Mouse (Mus musculus): ENCODE data around the gene Emc8. TPM values are rescaled to one million over a fixed set of nuclear protein-coding genes. Genes with fewer than 3 reads are reported as not detected.
A peak's percentile ranks its signal among the peaks of the same experiment; 100 is the strongest.

Emc8 gene
- polyA plus RNA-seq, 1 experiment from 2014 or later: 164 TPM

DNA sequence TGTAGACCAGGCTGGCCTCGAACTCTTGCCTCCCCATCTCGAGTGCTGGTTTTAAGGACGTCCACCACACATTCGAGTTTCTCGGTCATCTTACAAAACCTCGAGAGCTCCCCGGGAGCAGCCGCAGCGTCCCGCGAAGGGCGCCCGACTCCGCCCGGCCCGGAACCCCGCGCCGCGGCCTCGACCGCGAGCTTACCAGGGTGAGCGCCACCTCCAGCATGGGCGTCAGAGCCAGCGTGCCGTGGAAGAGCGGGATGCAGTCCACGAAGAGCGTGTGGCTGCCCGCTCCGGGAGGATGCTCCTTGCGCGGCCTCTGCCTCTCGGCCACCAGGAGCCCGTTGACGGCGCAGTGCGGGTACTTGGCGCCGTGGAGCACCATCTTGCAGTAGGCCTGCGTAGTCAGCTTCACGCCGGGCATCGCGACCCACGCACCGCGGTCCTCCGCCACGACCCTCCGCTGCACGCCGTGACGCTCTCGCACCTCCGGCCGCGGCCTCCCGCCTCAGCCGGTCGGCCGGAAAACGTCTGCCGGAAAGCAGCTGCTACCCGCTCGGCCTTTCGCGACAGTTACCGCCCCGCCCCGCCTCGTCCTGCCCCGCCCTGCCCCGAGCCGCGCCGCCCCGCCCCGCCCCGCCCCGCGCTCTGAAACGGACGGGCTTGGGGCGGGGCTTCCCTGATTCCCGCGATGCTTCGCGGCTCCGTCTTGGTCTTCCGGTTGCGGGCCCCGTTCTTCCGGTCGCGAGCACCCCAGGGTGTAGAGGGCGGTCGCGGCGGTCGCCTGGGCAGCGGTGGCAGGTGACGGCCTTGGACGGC, 606 bp downstream of the Emc8 start, which contains the start of the genes Gm27021 and Cox4i1:
Gene Gm27021, minus strand, starts transcription at position 519 of the 813 bp plus-strand sequence.
Gene Cox4i1, plus strand, starts transcription at position 662 of the 813 bp plus-strand sequence.
- Histone ChIP-seq H3K4me1 (peaks cover 66% of the 10 kb centered on the region), H3K27ac (replicated peaks) (peak within 1 kb of the TSS; percentile 91), H3K36me3 (peaks cover 40% of the 10 kb centered on the region), H3K27me3 (replicated peaks) (no peaks in the 10 kb centered on the region), H3K9ac (peak within 1 kb of the TSS; percentile 99), H3K9me3 (no peaks in the 10 kb centered on the region), H3K4me2 (peak within 1 kb of the TSS; percentile 83), H3K4me3 (peak within 1 kb of the TSS; percentile 91)
- under 1% methylated on average over 98 of the region's 105 CpGs for WGBS
- ATAC-seq (ENCODE audit: extremely low read depth, insufficient number of reproducible peaks, low FRiP score, low TSS enrichment): peak; percentile 91

DNA sequence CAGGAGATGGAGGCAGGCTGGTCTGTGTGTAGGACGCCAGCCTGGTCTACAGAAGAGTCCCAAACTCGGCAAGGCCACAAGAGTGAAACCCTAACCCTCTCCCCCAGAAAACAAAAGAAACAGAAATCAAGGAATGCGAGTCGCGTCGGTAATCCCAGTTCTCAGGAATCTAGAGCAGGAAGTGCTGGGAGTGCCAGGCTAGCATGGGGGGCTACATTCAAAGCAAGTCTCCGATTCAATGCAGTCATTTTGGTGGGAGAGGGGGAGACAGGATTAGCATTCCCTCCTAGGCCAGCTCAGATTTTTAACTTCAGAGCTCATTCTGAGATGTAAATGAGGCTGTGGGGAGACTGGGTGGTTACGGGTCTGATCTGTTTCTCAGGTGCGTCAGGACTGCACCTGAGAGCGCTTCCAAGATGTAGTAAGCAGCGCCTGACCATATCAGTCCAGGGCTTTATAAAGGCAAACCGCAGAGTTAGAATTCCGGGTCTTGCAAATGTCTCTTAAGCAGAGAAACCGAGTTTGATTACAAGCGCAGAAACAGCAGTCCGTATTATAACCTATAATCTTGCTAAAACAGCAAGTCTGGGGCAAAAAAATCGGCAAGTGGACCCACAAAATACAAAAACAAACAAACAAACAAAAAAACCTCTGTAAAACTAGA, 1.4 kb downstream of the Emc8 start:
- H3K4me2 ChIP-seq: peak overlapping the region; percentile 71
- peak overlapping the region; percentile 88; the same call in 1 of the 2 replicates for H3K27ac ChIP-seq (replicated peaks)
- ATAC-seq (ENCODE audit: extremely low read depth, insufficient number of reproducible peaks, low FRiP score, low TSS enrichment): no peak
- H3K4me3 ChIP-seq: peak overlapping the region; percentile 91
- WGBS: 4% methylated on average over 17 of the region's 17 CpGs
- H3K4me1 ChIP-seq: peaks cover 63% of the 10 kb centered on the region
- peak overlapping the region; percentile 98 for H3K9ac ChIP-seq
- H3K27me3 ChIP-seq (replicated peaks): no peaks in the 10 kb centered on the region
- H3K9me3 ChIP-seq: no peaks in the 10 kb centered on the region
- H3K36me3 ChIP-seq: peaks cover 31% of the 10 kb centered on the region

DNA sequence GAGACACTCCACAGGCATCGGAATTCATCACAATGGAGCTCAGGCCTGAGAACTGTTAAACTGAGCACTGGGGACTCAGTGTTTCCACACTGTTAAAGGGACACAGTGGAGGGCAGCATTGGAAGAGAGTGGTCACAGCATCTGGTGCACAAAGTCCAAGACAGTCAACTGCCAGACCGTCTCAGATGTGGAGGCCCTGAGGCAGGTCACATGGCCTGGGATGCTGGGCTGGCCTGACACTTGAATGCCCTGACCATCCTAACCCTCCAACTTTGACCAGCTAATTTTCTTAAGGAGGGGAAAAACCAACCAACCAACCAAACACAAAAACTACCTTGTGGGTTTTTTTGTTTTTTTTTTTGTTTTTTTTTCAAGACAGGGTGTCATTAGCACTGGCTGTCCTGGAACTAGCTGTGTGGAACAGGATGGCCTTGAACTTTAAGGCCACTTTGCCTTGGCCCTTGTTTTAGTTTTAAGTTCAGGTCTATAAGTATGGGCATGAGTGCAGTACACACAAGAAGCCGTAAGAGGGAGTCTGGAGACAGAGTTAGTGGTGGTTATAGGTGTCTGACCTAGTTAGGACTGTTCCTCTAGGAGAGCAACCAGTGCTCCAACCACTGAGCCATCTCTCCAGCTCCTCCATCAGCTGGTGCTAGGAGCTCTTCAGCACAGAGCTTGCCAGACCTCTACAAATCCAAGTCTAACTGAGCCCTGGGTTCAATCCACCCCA, 2.5 kb downstream of the Emc8 start:
- 67% methylated on average over 3 of the region's 3 CpGs for WGBS
- Histone ChIP-seq H3K4me3 (peak overlapping the region; percentile 91), H3K9me3 (no peaks in the 10 kb centered on the region), H3K9ac (peak overlapping the region; percentile 98), H3K4me1 (peaks cover 56% of the 10 kb centered on the region), H3K27ac (replicated peaks) (no peak overlapping the region), H3K27me3 (replicated peaks) (no peaks in the 10 kb centered on the region), H3K4me2 (peak overlapping the region; percentile 71), H3K36me3 (peaks cover 21% of the 10 kb centered on the region)
- no peak for ATAC-seq (ENCODE audit: extremely low read depth, insufficient number of reproducible peaks, low FRiP score, low TSS enrichment)

DNA sequence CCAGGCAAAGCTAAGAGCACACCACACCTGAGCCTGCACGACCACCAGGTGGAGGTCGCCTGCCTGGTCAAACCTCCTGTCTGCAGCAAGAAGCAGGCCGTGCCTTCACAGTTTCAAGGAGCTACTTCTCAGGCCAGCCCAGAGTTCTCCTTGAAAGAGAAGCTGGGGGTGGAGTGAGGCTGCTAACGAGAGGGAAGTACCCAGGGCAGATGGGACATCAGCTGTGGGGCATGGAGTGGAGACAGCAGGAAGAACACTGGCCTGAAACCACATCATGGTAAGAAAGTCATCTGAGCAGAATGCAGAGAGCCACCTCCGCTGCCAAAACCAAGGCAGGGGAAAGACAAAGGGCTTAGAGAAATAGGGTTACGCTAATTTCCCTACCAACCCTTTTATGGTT, 3.8 kb downstream of the Emc8 start:
- H3K9me3 ChIP-seq: no peaks in the 10 kb centered on the region
- H3K4me2 ChIP-seq: no peak overlapping the region
- no peak overlapping the region; the same call in 1 of the 2 replicates for H3K9ac ChIP-seq
- 80% methylated on average over 6 of the region's 6 CpGs for WGBS
- H3K4me1 ChIP-seq: peaks cover 42% of the 10 kb centered on the region
- H3K27me3 ChIP-seq (replicated peaks): no peaks in the 10 kb centered on the region
- no peak overlapping the region for H3K4me3 ChIP-seq
- H3K36me3 ChIP-seq: peaks cover 13% of the 10 kb centered on the region; the same call in 1 of the 2 replicates
- H3K27ac ChIP-seq (replicated peaks): no peak overlapping the region
- no peak for ATAC-seq (ENCODE audit: extremely low read depth, insufficient number of reproducible peaks, low FRiP score, low TSS enrichment)

DNA sequence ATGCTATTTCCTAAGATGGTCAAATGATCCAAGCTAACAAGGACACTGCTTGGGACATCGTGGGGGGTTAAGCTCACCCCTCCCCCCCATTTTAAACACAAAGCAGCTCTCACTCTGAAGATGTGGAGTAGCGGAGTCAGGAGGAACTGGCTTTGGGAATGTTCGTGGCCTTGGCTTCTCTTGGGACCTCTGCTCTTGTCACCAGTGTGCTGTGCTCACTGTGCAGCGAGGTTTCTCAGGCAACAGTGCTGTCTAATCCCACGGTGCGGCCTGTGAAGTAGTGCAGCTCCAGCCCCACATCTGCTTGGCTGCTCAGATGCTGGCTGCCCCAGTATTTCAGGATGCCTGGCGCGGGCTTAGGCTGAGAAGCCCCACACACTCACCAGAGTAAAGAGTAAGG, 11.0 kb downstream of the Emc8 start:
- no peak overlapping the region for H3K27ac ChIP-seq (replicated peaks)
- H3K4me1 ChIP-seq: no peaks in the 10 kb centered on the region
- WGBS: 89% methylated on average over 8 of the region's 8 CpGs
- peaks cover 72% of the 10 kb centered on the region for H3K36me3 ChIP-seq
- H3K27me3 ChIP-seq (replicated peaks): no peaks in the 10 kb centered on the region
- H3K4me3 ChIP-seq: no peak overlapping the region
- no peak overlapping the region for H3K4me2 ChIP-seq
- H3K9me3 ChIP-seq: no peaks in the 10 kb centered on the region
- H3K9ac ChIP-seq: no peak overlapping the region
- no peak for ATAC-seq (ENCODE audit: extremely low read depth, insufficient number of reproducible peaks, low FRiP score, low TSS enrichment)

DNA sequence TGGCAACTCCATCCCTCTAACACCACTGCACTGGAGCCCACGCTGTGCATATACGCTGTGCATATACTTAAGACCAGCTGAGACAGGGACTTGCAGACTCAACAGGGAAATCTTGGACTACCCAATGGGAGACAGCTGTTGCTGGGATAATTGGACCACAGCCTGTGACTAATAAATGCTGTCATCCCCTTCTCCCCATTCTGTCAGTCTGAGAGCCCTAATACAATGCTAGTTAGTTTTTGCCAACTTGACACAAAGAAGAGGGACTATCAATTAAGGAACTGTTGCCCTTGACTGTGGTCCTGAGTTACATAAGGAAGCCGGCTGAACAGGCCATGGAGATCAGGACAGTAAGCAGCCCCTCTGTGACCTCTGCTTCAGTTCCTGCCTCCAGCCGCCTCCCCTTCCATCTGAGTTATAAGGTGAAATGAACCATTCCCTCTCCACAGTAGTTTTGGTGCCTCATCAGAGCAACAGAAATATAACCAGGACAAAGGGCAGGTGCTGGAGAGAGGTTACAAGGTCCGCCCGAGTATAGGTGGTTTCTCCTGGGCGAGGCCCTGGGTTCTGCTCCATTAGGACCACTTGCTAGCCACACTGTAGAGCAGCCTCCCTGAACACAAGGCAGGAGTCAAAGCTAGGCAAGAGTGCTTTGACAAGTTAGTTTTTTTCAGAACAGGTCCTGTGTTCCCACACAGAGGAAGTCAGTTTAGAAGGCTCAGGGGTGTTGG, 11.9 kb downstream of the Emc8 start:
- no peak overlapping the region for H3K27ac ChIP-seq (replicated peaks)
- H3K27me3 ChIP-seq (replicated peaks): no peaks in the 10 kb centered on the region
- 91% methylated on average over 7 of the region's 7 CpGs for WGBS
- H3K9ac ChIP-seq: no peak overlapping the region
- no peak for ATAC-seq (ENCODE audit: extremely low read depth, insufficient number of reproducible peaks, low FRiP score, low TSS enrichment)
- no peaks in the 10 kb centered on the region for H3K9me3 ChIP-seq
- H3K4me2 ChIP-seq: no peak overlapping the region
- no peaks in the 10 kb centered on the region for H3K4me1 ChIP-seq
- no peak overlapping the region for H3K4me3 ChIP-seq
- H3K36me3 ChIP-seq: peaks cover 72% of the 10 kb centered on the region

DNA sequence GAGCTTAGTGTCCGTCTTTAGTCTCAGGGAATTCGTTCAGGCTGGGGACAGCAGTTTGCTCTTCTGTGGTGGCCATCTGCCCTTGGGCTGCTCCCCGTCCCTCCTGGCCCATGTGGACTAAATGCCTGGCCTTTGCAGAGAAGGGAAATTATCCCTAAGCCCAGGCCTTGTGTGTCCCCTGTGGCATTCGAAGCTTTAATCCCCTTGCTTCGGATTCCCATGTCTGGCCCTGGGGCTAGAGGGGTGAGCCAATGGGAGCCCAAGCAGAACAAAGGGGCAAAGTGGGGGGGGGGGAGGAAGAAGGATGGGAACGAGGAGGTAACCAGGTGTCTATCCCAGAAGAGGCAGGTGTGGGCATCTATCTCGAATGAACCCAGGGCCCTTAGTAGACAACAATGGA, 20.8 kb downstream of the Emc8 start, which contains the start of gene 1190005I06Rik:
Gene 1190005I06Rik, minus strand, starts transcription at position 101 of the 400 bp plus-strand sequence.
- Histone ChIP-seq H3K9ac (no peak within 1 kb of the TSS), H3K27me3 (replicated peaks) (no peaks in the 10 kb centered on the region), H3K4me2 (no peak within 1 kb of the TSS), H3K9me3 (no peaks in the 10 kb centered on the region), H3K27ac (replicated peaks) (no peak within 1 kb of the TSS), H3K4me1 (peaks cover 12% of the 10 kb centered on the region; the same call in 1 of the 2 replicates), H3K4me3 (no peak within 1 kb of the TSS), H3K36me3 (no peaks in the 10 kb centered on the region)
- ATAC-seq (ENCODE audit: extremely low read depth, insufficient number of reproducible peaks, low FRiP score, low TSS enrichment): no peak
- WGBS: 63% methylated on average over 7 of the region's 7 CpGs

DNA sequence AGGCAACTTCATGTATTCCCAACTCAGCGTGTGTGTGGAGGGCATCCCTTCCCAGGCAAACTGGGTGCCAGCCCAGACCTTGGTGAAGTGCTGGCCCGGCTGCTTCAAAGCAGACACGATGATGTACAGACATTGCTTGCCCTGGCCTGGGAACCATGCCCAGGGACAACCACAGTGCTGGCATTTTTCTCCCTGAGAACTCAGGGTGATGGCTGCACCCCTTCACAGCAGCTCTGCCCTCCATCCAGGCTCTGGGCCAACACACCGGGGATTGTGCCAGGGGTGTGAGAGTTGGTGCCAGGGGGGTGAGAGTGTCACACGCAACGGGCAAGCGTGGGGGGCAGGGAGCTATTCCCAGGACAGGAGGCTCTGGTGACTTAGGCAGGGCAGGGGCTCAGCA, 23.7 kb downstream of the Emc8 start:
- Histone ChIP-seq H3K36me3 (no peaks in the 10 kb centered on the region), H3K9ac (no peak overlapping the region), H3K27me3 (replicated peaks) (no peaks in the 10 kb centered on the region), H3K4me1 (peaks cover 13% of the 10 kb centered on the region), H3K27ac (replicated peaks) (no peak overlapping the region), H3K9me3 (no peaks in the 10 kb centered on the region), H3K4me3 (no peak overlapping the region), H3K4me2 (no peak overlapping the region)
- WGBS: 64% methylated on average over 7 of the region's 7 CpGs
- ATAC-seq (ENCODE audit: extremely low read depth, insufficient number of reproducible peaks, low FRiP score, low TSS enrichment): no peak

DNA sequence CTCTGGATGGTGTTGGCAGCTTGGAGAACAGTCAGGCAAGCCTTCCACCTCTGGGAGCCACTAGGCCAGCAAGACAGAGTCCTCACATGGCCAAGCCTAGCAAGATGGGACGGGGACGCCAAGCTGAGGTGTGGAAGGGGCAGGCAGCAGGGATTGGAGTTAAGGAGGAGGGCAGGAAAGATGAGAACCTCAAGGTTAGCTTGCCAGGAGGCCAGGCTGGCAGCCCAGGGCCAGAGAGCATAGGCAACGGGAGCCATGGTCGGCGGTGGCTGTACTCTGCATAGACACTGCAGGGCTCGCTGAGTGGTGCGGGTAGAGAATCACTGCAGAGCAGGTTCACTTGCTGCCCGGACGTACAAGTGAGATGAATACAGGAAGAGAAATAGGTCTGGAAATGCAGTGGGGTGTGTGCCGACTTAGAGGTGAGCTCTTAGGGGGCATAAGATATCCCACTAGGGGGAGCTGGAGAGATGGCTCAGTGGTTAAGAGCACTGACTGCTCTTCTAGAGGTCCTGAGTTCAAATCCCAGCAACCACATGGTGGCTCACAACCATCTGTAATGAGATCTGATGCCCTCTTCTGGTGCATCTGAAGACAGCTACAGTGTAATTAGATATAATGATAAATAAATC, 26.2 kb downstream of the Emc8 start:
- Histone ChIP-seq H3K27ac (replicated peaks) (no peak overlapping the region), H3K9ac (no peak overlapping the region)

DNA sequence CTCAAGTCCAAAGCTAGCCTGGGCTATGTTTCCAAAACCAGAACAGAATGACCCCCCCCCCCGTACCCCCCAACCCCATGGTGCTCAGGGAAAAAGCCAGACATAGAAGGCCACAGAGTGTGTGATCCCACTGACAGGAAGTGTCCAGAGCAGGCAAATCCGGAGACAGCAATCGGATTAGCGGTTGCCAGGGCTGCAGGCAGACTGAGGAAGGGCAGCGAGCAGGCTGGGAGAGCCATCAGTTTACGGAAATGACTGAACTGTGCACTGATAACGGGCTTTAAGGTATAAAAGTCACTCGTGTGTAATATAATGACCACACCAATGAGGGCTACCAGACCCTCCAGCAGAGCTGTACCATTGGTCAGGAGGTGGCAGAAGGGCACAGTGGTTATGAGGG, 27.1 kb downstream of the Emc8 start:
- no peak overlapping the region for H3K4me2 ChIP-seq
- no peaks in the 10 kb centered on the region for H3K9me3 ChIP-seq
- H3K27ac ChIP-seq (replicated peaks): 0 out of 2 replicates have a peak overlapping the region, but pooled peaks have one; percentile 39
- H3K4me1 ChIP-seq: peaks cover 13% of the 10 kb centered on the region
- H3K4me3 ChIP-seq: no peak overlapping the region
- no peak overlapping the region for H3K9ac ChIP-seq
- H3K36me3 ChIP-seq: no peaks in the 10 kb centered on the region
- 0 out of 2 replicates have a peak, but pooled peaks cover 2% of the 10 kb centered on the region for H3K27me3 ChIP-seq (replicated peaks)
- ATAC-seq (ENCODE audit: extremely low read depth, insufficient number of reproducible peaks, low FRiP score, low TSS enrichment): no peak
- 22% methylated on average over 8 of the region's 8 CpGs for WGBS

More for the DNA sequence above, 26.2 kb downstream of the Emc8 start:
- H3K27me3 ChIP-seq (replicated peaks): no peaks in the 10 kb centered on the region
- H3K9me3 ChIP-seq: no peaks in the 10 kb centered on the region
- no peak for ATAC-seq (ENCODE audit: extremely low read depth, insufficient number of reproducible peaks, low FRiP score, low TSS enrichment)
- peaks cover 13% of the 10 kb centered on the region for H3K4me1 ChIP-seq
- no peak overlapping the region for H3K4me3 ChIP-seq
- H3K4me2 ChIP-seq: no peak overlapping the region
- no peaks in the 10 kb centered on the region for H3K36me3 ChIP-seq
- 68% methylated on average over 10 of the region's 10 CpGs for WGBS
